Mouse (Mus musculus) embryonic fibroblast, embryonic 13.5 days (primary cell): ENCODE measurements around the gene Cdh12.

Source experiments
- CTCF ChIP-seq: IDR thresholded peaks from 2 replicates; pipeline ENCODE4 v1.5.1; 2011; ENCODE audit warnings: mild to moderate bottlenecking, control low read depth, low read length, moderate library complexity, borderline replicate concordance; ENCODE audit not compliant: insufficient read depth
- POLR2A ChIP-seq: IDR thresholded peaks from 2 replicates; pipeline ENCODE4 v1.6.1; 2011; ENCODE audit warnings: low read depth, mild to moderate bottlenecking, control low read depth, low read length, moderate library complexity

DNA sequence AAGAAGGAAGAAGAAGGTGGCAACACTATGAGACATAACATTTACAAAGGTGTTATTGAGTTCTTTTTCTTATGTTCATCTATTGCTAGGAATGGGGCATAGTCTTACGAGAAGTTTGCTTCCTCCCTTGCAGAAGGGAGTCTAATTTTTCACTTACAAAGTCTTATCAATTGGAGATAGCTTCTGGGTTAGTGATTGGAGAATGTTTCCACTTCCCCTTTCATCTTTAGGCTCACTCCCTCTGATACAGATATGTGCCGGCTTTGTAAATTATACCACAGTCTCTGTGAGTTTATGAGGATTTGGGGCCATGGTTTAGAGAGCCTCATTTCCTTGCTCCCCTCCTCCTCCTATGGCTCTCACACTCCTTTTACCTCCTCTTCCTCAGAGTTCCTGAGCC lies 1009.0 kb downstream of the Cdh12 start:
- TF ChIP-seq POLR2A (no peak), CTCF (no peak)
